Mouse (Mus musculus) ES-E14 (cell line): ENCODE results near the gene Rhot1. TPM values are rescaled to one million over a fixed set of nuclear protein-coding genes. Genes with fewer than 3 reads are reported as not detected.

Experiments
- DNase-seq: peaks from one replicate; pipeline ENCODE4 v3.0.0-alpha.2; 2013; ENCODE audit warnings: low read depth, low spot score
- H3K27ac ChIP-seq: 2 replicates; pipeline ENCODE4 v1.5.1; 2012; ENCODE audit warnings: low read depth, mild to moderate bottlenecking, low read length, moderate library complexity, mixed read lengths; ENCODE audit not compliant: poor library complexity, insufficient read depth, severe bottlenecking
- H3K36me3 ChIP-seq: 2 replicates; pipeline ENCODE4 v1.6.1; 2012; ENCODE audit warnings: mild to moderate bottlenecking, low read length, moderate library complexity, mixed read lengths; ENCODE audit not compliant: control insufficient read depth, poor library complexity, insufficient read depth, severe bottlenecking
- H3K4me1 ChIP-seq, 2 experiments: fragments of 150-350 bp in 1 of 2; sonication (generic) in 1 of 2; 2 replicates each; pipeline ENCODE4 v1.6.1; 2012; ENCODE audit warnings: low read length in 2 of 2, mild to moderate bottlenecking in 1 of 2, mixed read lengths in 1 of 2; ENCODE audit not compliant: control insufficient read depth in 2 of 2, insufficient read depth in 2 of 2, poor library complexity in 1 of 2
- H3K4me3 ChIP-seq, 2 experiments: fragments of 150-350 bp in 1 of 2; sonication (generic) in 1 of 2; 2 replicates each; pipeline ENCODE4 v1.5.1; 2012; ENCODE audit warnings: low read length in 2 of 2, low read depth in 1 of 2, mild to moderate bottlenecking in 1 of 2, mixed read lengths in 1 of 2; ENCODE audit not compliant: insufficient read depth in 1 of 2, poor library complexity in 1 of 2, severe bottlenecking in 1 of 2
- H3K9ac ChIP-seq: 2 replicates; pipeline ENCODE4 v1.6.1; 2012; ENCODE audit warnings: low read depth, mild to moderate bottlenecking, low read length, mixed read lengths; ENCODE audit not compliant: poor library complexity, insufficient read depth, severe bottlenecking
- H3K9me3 ChIP-seq: fragments of 150-350 bp; sonication (generic); 2 replicates; pipeline ENCODE4 v1.6.1; 2012; ENCODE audit warnings: low read depth, mild to moderate bottlenecking, low read length; ENCODE audit not compliant: control insufficient read depth, insufficient read depth
- CHD2 ChIP-seq: IDR thresholded peaks from 2 replicates; pipeline ENCODE4 v1.6.1; 2014; ENCODE audit warnings: mild to moderate bottlenecking, low read depth, low read length, inconsistent platforms
- HCFC1 ChIP-seq: IDR thresholded peaks from 2 replicates; pipeline ENCODE4 v1.6.1; 2012; ENCODE audit warnings: low read length, inconsistent platforms, borderline replicate concordance; ENCODE audit not compliant: insufficient read depth
- MAFK ChIP-seq: IDR thresholded peaks from 2 replicates; pipeline ENCODE4 v1.6.1; 2014; ENCODE audit warnings: mild to moderate bottlenecking, low read depth, low read length, inconsistent platforms; ENCODE audit not compliant: insufficient read depth
- ZC3H11A ChIP-seq: IDR thresholded peaks from 2 replicates; pipeline ENCODE4 v1.6.1; 2012; ENCODE audit warnings: low read depth, mild to moderate bottlenecking, inconsistent platforms, low read length, borderline replicate concordance
- ZNF384 ChIP-seq: IDR thresholded peaks from 2 replicates; pipeline ENCODE4 v1.6.1; 2012; ENCODE audit warnings: low read depth, low read length, inconsistent platforms
- in situ Hi-C, 2 experiments: fragments of 600-800 bp; cut with MboI; formaldehyde crosslinking; loops; one replicate each; pipeline ENCODE4 v1.15.1; 2025; ENCODE audit warnings: low sequenced_read_pairs in 2 of 2, inconsistent platforms in 1 of 2; ENCODE audit not compliant: unreplicated experiment in 2 of 2
- total RNA-seq: library from RNA; depleted of rRNA; stranded (reverse); fragments of 300-350 nt; gene quantifications from 2 replicates; pipeline ENCODE4 v1.2.3, GENCODE M21; 2012

Gene Rhot1
- total RNA-seq, 1 experiment = 38.8 TPM

DNA sequence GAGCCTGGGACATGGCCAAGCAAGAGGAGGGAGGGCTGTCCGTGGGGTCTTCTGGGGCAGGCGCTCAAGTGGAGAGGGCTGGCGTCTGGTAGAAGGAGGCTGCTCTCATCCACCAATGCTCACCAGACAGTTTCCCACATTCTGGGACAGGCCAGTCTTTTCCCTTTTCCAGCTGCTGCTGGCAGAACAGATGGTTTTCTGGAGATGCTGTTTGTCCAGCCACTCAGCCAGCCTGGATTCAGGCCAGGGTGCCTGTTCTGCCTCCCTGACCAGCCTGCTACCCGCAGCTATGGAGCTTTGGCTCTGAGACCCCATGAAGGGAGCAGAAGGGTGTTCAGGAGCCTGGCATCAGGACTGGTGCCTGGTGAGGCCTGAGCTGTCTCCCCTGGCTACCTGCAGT is 102.5 kb downstream of the Rhot1 start:
- Histone ChIP-seq H3K36me3 (no peaks in the 10 kb centered on the region), H3K4me1 (no peaks in the 10 kb centered on the region), H3K9me3 (no peaks in the 10 kb centered on the region), H3K4me3 (no peak overlapping the region), H3K9ac (no peak overlapping the region), H3K27ac (no peak overlapping the region)
- in situ Hi-C loops = no loop called here
- DNase-seq = no peak
- no peak for TF ChIP-seq ZC3H11A
- TF ChIP-seq CHD2 = no peak
- TF ChIP-seq HCFC1 = no peak
- no peak for TF ChIP-seq MAFK
- TF ChIP-seq ZNF384 = no peak

DNA sequence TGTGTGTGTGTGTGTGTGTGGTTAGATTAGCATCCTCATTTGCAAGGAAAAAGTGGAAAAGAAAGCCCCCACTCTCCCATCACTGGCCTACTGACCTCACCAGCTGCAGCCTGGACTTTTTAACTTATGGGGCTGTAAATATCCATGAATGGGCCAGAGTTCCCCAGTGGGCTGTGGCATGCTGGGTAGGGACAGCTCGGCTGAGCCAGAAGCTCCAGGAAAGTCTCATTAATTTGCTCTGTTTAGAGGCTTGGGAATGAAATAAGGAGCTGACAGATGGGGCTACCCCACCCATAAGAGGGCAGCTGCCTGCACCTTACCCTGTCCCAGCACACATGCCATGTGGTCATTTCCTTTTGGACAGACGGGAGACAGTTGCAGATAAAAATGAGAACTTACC is 103.2 kb downstream of the Rhot1 start:
- H3K9ac ChIP-seq = no peak overlapping the region
- no peak overlapping the region for H3K4me3 ChIP-seq
- in situ Hi-C loops = no loop called here
- no peak for DNase-seq
- no peak overlapping the region for H3K27ac ChIP-seq
- H3K9me3 ChIP-seq = no peaks in the 10 kb centered on the region
- TF ChIP-seq CHD2 = no peak
- TF ChIP-seq ZC3H11A = no peak
- no peak for TF ChIP-seq MAFK
- TF ChIP-seq HCFC1 = no peak
- TF ChIP-seq ZNF384 = no peak
- H3K36me3 ChIP-seq = no peaks in the 10 kb centered on the region
- no peaks in the 10 kb centered on the region for H3K4me1 ChIP-seq

DNA sequence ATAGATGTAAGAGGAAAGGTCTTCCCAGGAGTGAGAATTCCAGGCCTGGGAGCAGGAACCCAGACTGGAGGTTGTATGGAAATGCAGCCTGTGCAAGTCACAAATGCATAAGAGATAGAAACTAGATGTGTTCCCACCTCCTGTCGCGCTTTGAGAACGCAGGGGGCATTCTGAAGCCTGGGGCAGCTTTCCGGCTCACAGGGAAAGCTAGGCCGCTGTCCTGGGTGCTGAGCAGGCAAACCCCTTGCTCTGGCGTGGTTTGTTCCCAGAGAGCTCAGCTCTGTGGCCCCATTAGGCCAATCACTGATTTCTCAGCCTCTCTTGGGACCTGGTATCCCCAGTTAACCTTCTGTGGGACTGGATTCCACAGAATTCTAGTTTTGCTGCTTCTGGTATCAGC is 103.7 kb downstream of the Rhot1 start:
- no peak for DNase-seq
- TF ChIP-seq HCFC1 (no peak), ZNF384 (no peak), CHD2 (no peak), MAFK (no peak), ZC3H11A (no peak)
- Histone ChIP-seq H3K27ac (no peak overlapping the region), H3K4me1 (no peaks in the 10 kb centered on the region), H3K9me3 (no peaks in the 10 kb centered on the region), H3K4me3 (no peak overlapping the region), H3K9ac (no peak overlapping the region), H3K36me3 (no peaks in the 10 kb centered on the region)
- in situ Hi-C loops = no loop called here

DNA sequence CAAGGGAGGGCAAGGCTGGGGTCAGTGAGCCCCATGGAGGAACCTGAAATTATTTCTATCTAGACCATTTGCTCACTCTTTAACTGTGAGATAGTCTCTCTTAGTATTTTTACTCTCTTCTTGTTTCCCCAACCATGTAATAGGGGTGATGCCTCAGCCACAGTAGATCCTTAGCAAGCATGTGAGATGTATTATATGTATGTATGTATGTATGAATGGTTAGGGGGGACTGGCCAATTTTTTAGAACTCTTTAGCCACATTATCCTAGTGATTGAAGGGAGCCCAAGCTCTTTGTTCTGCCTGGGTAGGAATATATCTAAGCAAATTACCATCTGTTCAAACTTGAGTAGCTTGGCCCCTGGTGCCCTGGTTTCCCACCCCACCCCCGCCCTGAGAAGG is 104.6 kb downstream of the Rhot1 start:
- H3K36me3 ChIP-seq = no peaks in the 10 kb centered on the region
- H3K4me1 ChIP-seq = no peaks in the 10 kb centered on the region
- in situ Hi-C loops = no loop called here
- H3K27ac ChIP-seq = no peak overlapping the region
- H3K9me3 ChIP-seq = no peaks in the 10 kb centered on the region
- H3K9ac ChIP-seq = no peak overlapping the region
- no peak overlapping the region for H3K4me3 ChIP-seq
- DNase-seq = no peak
- TF ChIP-seq ZC3H11A = no peak

DNA sequence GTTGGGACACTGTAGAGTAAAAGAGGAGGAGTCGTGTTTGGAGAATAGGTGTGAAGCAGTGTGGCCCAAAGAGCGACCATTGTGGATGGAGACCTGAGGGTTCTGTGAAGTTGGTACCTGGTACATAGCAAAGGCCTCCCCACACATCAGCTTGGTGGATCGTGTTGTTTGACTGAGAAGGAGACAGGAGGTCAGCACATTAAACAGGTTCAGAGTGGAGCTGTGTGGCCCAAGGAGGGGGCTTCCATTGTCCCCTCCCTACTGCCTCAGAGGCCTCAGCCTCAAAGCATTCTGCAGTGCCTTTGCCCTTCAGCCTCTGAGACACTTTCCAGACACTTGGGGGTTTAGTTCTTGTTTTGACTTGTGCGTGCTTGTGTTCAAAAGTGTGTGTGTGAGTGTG is 105.1 kb downstream of the Rhot1 start:
- Histone ChIP-seq H3K9me3 (no peaks in the 10 kb centered on the region), H3K27ac (no peak overlapping the region), H3K9ac (no peak overlapping the region), H3K4me1 (no peaks in the 10 kb centered on the region), H3K4me3 (no peak overlapping the region), H3K36me3 (no peaks in the 10 kb centered on the region)
- DNase-seq = no peak
- TF ChIP-seq ZNF384 (no peak), ZC3H11A (no peak), MAFK (no peak), CHD2 (no peak), HCFC1 (no peak)
- in situ Hi-C loops = no loop called here
